Mouse (Mus musculus) C3H10T1/2 (cell line): Measurements from ENCODE around the gene Rps4x. TPM values are rescaled to one million over a fixed set of nuclear protein-coding genes. Genes with fewer than 3 reads are reported as not detected.

Experiments used
- polyA plus RNA-seq, 2 experiments: library from polyadenylated mRNA; unstranded; fragments of >200 nt; fragmentation: generic; extraction: Trizol; gene quantifications; one replicate each; pipeline ENCODE4 v1.2.1; 2012; ENCODE audit warnings: missing spikeins in 2 of 2

Gene Rps4x
- 1,000 to 10,000 TPM; 2,990 to 3,572 TPM for polyA plus RNA-seq

DNA sequence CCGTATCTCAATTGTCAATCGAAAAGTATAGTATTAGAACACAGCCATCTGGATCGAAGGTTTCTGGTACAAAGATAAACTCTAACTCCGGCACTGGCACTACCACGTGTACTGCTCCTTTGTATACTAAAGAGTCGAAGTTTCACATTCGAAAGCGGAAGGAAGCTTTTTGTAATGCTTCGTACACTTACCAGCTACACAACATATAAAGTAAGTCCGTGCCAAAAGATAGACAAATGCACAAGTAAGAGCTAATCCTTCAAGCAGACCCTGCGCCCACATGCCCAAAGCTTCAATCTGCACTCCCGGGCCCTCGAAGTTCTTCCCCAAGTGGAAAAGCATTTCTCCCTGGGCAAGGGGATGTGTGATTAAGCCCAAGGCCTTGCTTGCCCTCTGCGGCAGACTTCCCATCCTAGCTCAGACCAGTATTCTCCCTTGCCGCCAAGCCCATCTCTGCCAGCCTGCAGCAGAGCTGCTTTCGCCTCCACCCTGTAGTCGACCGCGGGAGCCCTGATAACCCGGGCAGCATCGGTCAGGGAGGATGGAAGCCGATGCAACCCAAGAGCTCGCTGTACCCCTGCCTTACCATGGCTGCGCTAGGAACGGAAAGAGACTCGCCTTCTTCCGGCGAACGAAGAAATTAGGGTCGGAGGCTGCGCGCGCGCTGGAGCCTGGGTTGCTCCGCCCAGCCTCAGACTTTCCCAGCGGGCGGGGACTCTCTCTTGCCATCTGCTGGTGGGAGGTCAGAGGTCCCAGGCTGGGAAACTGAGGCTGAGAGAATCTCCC lies at the start of gene Rps4x:
Gene Rps4x, minus strand, starts transcription at position 683 of the 786 bp plus-strand sequence.

DNA sequence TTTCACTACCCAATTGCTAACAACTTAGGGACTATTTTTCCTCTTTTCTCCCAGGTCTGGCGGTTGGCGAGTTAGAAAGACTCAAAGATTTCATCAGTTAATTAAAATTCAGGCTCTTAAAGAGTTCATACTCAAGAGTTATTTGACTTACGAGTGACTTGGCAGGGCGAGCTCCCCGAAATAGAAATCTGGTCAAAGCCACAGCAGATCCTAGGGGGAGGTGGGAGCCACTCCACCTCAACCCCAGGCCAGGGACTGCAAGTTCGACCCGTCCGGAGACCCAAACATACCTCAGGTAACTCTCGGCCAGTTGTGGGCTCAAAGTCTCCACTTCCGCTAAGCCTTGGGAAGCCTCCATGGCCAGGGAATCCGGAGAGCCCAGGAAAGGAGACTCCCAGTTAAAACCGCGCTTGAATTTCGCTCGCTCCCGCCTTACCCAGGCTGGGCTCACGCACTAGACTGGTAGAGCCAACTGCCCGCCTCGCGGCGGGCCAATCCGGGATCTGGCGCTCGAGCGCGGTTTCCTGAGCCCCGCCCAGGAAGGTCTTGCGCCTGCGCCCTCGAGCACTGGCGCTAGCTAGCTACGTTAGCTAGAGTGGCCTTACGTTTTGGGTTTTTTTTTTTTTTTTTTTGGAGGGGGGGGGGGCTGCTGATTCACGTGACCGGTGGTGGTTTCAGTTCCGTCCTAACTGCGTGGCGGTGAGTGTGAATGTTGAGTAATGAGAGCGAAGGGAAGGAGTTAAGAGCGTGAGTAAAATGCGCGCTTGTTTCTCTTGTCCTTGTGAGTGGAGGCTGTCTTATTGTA lies 32.4 kb downstream of the Rps4x start, which contains the start of gene Ercc6l:
Gene Ercc6l, minus strand, starts transcription at position 474 of the 805 bp plus-strand sequence.

Other genes with a start within 250 kb of the Rps4x start
- not detected for gene Rtl5, start 118.1 kb downstream of the Rps4x start, polyA plus RNA-seq
- 10 to 100 TPM; 16.6 to 59.5 TPM for gene Pin4, start 69.9 kb downstream of the Rps4x start, polyA plus RNA-seq
- 1 to 10 TPM in 1 of 2 experiments, under 1 TPM in 1; 0.77 to 3.1 TPM for gene Ercc6l, start 32.3 kb downstream of the Rps4x start, polyA plus RNA-seq
- gene Cited1, start 62.8 kb upstream of the Rps4x start, polyA plus RNA-seq, result 1 to 10 TPM in 1 of 2 experiments, under 1 TPM in 1; 0.99 to 7.0 TPM